Mouse (Mus musculus) thymus, adult 2 months (tissue): Measurements from ENCODE around the gene Snapc2.

ENCODE experiments used
- CTCF ChIP-seq: fragments of 200-500 bp; IDR thresholded peaks from 2 replicates; pipeline ENCODE4 v1.5.1; 2012; ENCODE audit warnings: mild to moderate bottlenecking, control low read depth, low read length, moderate library complexity, borderline replicate concordance; ENCODE audit not compliant: control insufficient read depth, poor library complexity, insufficient read depth; ENCODE audit errors: extremely low read depth
- POLR2A ChIP-seq: fragments of 200-500 bp; IDR thresholded peaks from 2 replicates; pipeline ENCODE4 v1.6.1; 2012; ENCODE audit warnings: mild to moderate bottlenecking, low read length, control low read depth, moderate library complexity; ENCODE audit not compliant: control insufficient read depth, poor library complexity, insufficient read depth; ENCODE audit errors: extremely low read depth

- no peak for TF ChIP-seq CTCF
- no peak for TF ChIP-seq POLR2A
Measured at GRCm38 (mm10) chr8:4252934-4253841, at the start of gene Snapc2.
